Mouse (Mus musculus): ENCODE results near the gene Wee2. TPM values are rescaled to one million over a fixed set of nuclear protein-coding genes. Genes with fewer than 3 reads are reported as not detected.

The Wee2 gene
- polyA plus RNA-seq, 1 experiment from 2014 or later: not detected

Other genes with a start within 250 kb of the Wee2 start
- gene Agk, start 113.9 kb upstream of the Wee2 start, polyA plus RNA-seq (2014; fragmentation: Nextera tagmentation; extraction: Ambion mirVana): 49.9 and 50.1 TPM in 2 replicates
- 12.6 and 14.1 TPM in 2 replicates for gene E330009J07Rik, start 3.0 kb upstream of the Wee2 start, polyA plus RNA-seq (2014; fragmentation: Nextera tagmentation; extraction: Ambion mirVana)
- gene Ssbp1, start 32.3 kb downstream of the Wee2 start, polyA plus RNA-seq (2014; fragmentation: Nextera tagmentation; extraction: Ambion mirVana): 174 and 202 TPM in 2 replicates
- gene Tas2r137, start 52.1 kb downstream of the Wee2 start, polyA plus RNA-seq (2014; fragmentation: Nextera tagmentation; extraction: Ambion mirVana): not detected in 2 replicates
- 0.21 TPM in 1 of 2 replicates, not detected in the other for gene Tas2r108, start 54.4 kb downstream of the Wee2 start, polyA plus RNA-seq (2014; fragmentation: Nextera tagmentation; extraction: Ambion mirVana)
- gene Prss37, start 80.4 kb downstream of the Wee2 start, polyA plus RNA-seq (2014; fragmentation: Nextera tagmentation; extraction: Ambion mirVana): not detected in 2 replicates
- 0.06 and 0.13 TPM in 2 replicates for gene Olfr461, start 116.0 kb downstream of the Wee2 start, polyA plus RNA-seq (2014; fragmentation: Nextera tagmentation; extraction: Ambion mirVana)
- gene Olfr460, start 130.4 kb downstream of the Wee2 start, polyA plus RNA-seq (2014; fragmentation: Nextera tagmentation; extraction: Ambion mirVana): not detected in 2 replicates
- 0.74 and 1.5 TPM in 2 replicates for gene Clec5a, start 146.7 kb downstream of the Wee2 start, polyA plus RNA-seq (2014; fragmentation: Nextera tagmentation; extraction: Ambion mirVana)
- gene Tas2r138, start 174.2 kb downstream of the Wee2 start, polyA plus RNA-seq (2014; fragmentation: Nextera tagmentation; extraction: Ambion mirVana): not detected in 2 replicates
- gene Mgam, start 189.7 kb downstream of the Wee2 start, polyA plus RNA-seq (2014; fragmentation: Nextera tagmentation; extraction: Ambion mirVana): not detected in 2 replicates

All from embryonic facial prominence, embryonic 11.5 days (tissue).